Mouse (Mus musculus): ENCODE measurements around the gene Camk2g.
"Not testable (repeated sequence)": the region's sequence is repeated elsewhere in the genome, so short reads cannot be mapped to it uniquely, and the experiment has no call there.

Camk2g gene

GRCm38 (mm10) chr14:20735892-20736390 lies 57.9 kb downstream of the Camk2g start:
- no peak for DNase-seq (ENCODE audit: low read depth)

- DNase-seq (ENCODE audit: low read depth) = no peak
Measured at GRCm38 (mm10) chr14:20735052-20735451, 58.8 kb downstream of the Camk2g start.

DNA sequence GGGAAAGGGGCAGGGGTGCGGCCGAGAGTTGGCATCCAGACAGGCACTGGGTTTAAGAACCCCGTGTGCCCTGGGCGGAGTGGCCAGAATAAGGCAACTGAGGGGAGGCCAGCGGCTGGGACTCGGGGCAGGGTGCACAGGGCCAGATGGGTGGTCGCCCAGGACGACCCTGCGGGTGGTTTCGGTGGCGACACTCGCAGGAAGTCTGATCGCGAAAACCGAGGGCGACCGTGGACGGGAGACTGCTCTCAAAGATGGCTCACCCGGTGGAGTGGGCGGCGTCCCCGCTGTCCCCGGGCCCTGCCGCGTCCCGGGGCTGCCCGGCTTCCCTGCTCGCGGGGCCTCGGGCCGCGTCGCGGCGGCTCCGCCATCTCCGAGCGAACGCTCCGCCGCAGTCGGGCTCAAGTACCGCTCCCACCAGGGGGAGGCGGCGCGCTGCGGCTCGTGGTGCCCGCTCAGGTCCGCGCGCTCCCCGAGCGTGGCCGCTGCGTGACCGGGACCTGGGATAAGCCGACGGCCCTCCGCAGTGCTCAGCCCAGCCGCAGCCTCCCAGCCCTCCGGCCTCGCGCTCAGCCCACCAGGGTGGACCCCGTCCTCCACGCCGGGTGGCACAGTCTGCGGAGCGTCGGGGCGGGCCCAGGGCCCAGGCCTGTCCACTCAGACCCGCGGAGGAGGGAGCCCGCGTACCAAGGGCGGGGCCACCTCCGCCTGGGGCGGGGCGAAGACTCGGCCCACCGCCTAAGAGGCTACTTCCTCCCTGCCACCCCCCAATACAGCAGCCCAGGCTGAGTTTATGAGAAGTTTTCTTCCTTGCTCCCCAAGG lies 59.7 kb downstream of the Camk2g start, which contains the start of gene Ndst2:
Gene Ndst2 (minus strand): TSS at position 611 of the 823 bp plus-strand sequence.
- peak; percentile 81 for DNase-seq (ENCODE audit: low read depth)

- peak; percentile 46 for DNase-seq (ENCODE audit: low read depth)
Measured at GRCm38 (mm10) chr14:20733041-20733951, 60.6 kb downstream of the Camk2g start.

GRCm38 (mm10) chr14:20730853-20731602 lies 62.9 kb downstream of the Camk2g start:
- DNase-seq (ENCODE audit: low read depth) = no peak

- no peak for DNase-seq (ENCODE audit: low read depth)
Measured at GRCm38 (mm10) chr14:20729871-20730270, 64.0 kb downstream of the Camk2g start.

- no peak for DNase-seq (ENCODE audit: low read depth)
Measured at GRCm38 (mm10) chr14:20725660-20726339, 68.1 kb downstream of the Camk2g start.

DNA sequence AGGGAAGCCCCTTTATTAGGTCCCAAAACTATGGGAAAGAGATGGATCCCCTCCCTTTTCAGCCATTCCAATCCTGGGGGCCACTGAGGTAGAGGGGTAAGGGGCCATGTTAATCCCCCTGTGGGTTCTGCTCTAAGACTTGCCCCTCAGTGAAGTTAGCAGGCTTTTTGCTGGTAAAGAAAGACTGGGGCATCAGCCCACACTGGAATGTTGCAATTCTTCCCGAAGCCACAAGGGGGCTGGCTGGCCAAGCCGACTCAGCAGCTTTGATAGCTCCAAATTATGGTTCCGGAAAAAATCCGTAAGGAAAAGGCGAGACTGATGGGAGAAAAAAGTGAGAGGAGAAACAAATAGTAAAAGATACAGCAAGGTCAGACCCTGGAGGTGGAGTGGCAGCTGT lies 69.8 kb downstream of the Camk2g start:
- no peak for DNase-seq (ENCODE audit: low read depth)

- no peak for DNase-seq (ENCODE audit: low read depth)
Measured at GRCm38 (mm10) chr14:20723006-20723405, 70.9 kb downstream of the Camk2g start.

- no peak for DNase-seq (ENCODE audit: low read depth)
Measured at GRCm38 (mm10) chr14:20721371-20721770, 72.5 kb downstream of the Camk2g start.

DNA sequence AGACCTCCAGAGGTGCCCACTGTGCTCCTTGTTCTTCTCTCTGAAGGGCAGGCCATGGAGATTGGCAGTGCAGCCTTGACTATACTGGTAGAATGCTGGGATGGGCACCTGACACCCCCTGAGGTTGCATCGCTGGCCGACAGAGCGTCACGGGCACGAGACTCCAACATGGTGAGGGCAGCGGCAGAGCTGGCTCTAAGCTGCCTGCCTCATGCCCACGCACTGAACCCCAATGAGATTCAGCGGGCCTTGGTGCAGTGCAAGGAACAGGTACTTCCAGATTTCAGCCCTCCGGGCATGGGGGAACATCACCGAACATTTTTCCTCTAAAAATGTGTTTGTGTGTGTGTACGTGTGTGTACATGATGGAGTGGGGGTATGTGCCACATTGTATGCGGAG lies 74.1 kb downstream of the Camk2g start:
- DNase-seq (ENCODE audit: low read depth) = no peak

- no peak for DNase-seq (ENCODE audit: low read depth)
Measured at GRCm38 (mm10) chr14:20718443-20718842, 75.4 kb downstream of the Camk2g start.

GRCm38 (mm10) chr14:20713832-20714231 lies 80.1 kb downstream of the Camk2g start:
- no peak for DNase-seq (ENCODE audit: low read depth)

- DNase-seq (ENCODE audit: low read depth) = no peak
Measured at GRCm38 (mm10) chr14:20708239-20708638, 85.6 kb downstream of the Camk2g start.

- peak; percentile 66 for DNase-seq (ENCODE audit: low read depth)
Measured at GRCm38 (mm10) chr14:20707201-20708190, 86.4 kb downstream of the Camk2g start, which contains the start of gene Zswim8. Gene Zswim8, plus strand, starts transcription at chr14:20707552.

GRCm38 (mm10) chr14:20703461-20703860 lies 90.4 kb downstream of the Camk2g start:
- DNase-seq (ENCODE audit: low read depth) = not testable (repeated sequence)

DNA sequence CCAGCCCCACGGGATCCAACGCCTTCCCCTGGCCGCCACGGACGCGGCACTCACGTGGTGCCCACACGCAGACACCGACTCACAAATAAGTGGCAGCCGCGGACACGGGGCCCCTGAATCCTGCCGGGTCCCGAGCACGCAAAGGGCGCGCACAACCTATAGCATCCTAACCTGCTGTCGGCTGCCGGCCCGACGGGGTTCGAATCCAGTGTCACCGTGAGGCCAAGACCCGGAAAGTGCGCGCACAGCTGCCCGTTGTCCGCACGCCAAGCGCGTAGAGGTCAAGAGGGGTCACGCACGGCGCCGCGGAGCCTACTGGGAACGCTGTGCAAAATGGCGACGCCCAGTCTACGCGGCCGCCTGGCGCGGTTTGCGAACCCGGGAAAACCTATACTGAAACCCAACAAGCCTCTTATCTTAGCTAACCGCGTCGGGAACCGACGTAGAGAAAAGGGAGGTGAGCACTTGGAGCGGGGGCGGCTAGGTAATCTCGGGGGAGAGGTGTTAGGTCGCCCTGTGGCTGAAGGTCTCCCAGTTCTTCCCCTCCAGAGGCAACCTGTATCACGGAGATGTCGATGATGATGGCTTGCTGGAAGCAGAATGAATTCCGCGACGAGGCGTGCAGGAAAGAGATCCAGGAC lies 91.0 kb downstream of the Camk2g start, which contains the start of gene Chchd1:
Gene Chchd1 (plus strand): TSS at position 266 of the 641 bp plus-strand sequence.
- peak; percentile 65 for DNase-seq (ENCODE audit: low read depth)

DNA sequence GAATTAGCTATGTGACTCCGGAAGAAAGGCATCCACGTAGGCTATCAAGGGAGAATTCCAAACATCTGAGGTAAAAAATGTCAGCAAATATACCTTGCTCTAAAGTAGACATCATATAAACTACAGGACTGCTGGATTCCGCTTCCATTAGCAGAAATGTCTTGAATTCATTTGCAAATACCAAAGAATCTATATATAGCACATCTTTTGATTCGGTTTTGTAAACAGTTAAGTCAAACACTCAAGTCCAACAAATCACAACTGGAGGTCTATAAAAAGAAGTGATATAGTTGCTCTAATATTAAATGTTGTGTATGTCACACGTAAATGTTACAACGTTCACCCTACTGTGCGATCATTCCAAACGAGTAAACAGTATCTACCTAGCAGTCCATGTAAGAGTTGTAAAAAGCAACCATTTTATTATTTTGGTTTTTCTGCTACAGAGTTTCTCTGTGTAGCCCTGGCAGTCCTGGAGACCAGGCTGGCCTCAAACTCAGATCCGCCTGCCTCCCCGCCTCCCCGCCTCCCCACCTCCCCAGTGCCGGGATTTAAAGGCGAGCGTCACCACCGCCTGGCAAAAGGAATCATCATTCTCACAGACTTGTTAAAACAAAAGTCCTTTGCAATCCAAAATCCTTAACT lies 91.7 kb downstream of the Camk2g start:
- DNase-seq (ENCODE audit: low read depth) = no peak

GRCm38 (mm10) chr14:20701554-20701953 lies 92.3 kb downstream of the Camk2g start:
- DNase-seq (ENCODE audit: low read depth) = no peak
